Mouse (Mus musculus) thymus, adult 2 months (tissue): ENCODE results near the gene Map1b. TPM values are rescaled to one million over a fixed set of nuclear protein-coding genes. Genes with fewer than 3 reads are reported as not detected.

Experiments
- DNase-seq: peaks from one replicate; pipeline ENCODE4 v3.0.0; 2021
- H3K27ac ChIP-seq: fragments of 200-500 bp; 2 replicates; pipeline ENCODE4 v1.5.1; 2012; ENCODE audit warnings: low read length, control low read depth; ENCODE audit not compliant: control insufficient read depth, insufficient read depth
- H3K27me3 ChIP-seq: fragments of 200-500 bp; 2 replicates; pipeline ENCODE4 v1.6.1; 2012; ENCODE audit warnings: mild to moderate bottlenecking, low read length, moderate library complexity, mixed read lengths; ENCODE audit not compliant: control insufficient read depth, insufficient read depth
- H3K36me3 ChIP-seq: fragments of 200-500 bp; 2 replicates; pipeline ENCODE4 v1.6.1; 2012; ENCODE audit warnings: mild to moderate bottlenecking, low read length, moderate library complexity; ENCODE audit not compliant: control insufficient read depth, insufficient read depth
- H3K4me1 ChIP-seq: fragments of 200-500 bp; replicated peaks from 2 replicates; pipeline ENCODE4 v1.6.1; 2012; ENCODE audit warnings: low read length; ENCODE audit not compliant: control insufficient read depth, insufficient read depth
- H3K4me3 ChIP-seq: fragments of 200-500 bp; 2 replicates; pipeline ENCODE4 v1.5.1; 2012; ENCODE audit warnings: mild to moderate bottlenecking, low read length, control low read depth, moderate library complexity; ENCODE audit not compliant: control insufficient read depth, insufficient read depth
- CTCF ChIP-seq: fragments of 200-500 bp; IDR thresholded peaks from 2 replicates; pipeline ENCODE4 v1.5.1; 2012; ENCODE audit warnings: mild to moderate bottlenecking, control low read depth, low read length, moderate library complexity, borderline replicate concordance; ENCODE audit not compliant: control insufficient read depth, poor library complexity, insufficient read depth; ENCODE audit errors: extremely low read depth
- POLR2A ChIP-seq: fragments of 200-500 bp; IDR thresholded peaks from 2 replicates; pipeline ENCODE4 v1.6.1; 2012; ENCODE audit warnings: mild to moderate bottlenecking, low read length, control low read depth, moderate library complexity; ENCODE audit not compliant: control insufficient read depth, poor library complexity, insufficient read depth; ENCODE audit errors: extremely low read depth
- WGBS: fragments of 180-500 bp; shearing (Covaris S2); methylation state at CpG from one replicate; pipeline ENCODE4 v1.1.7; 2018; 5-methylcytosine and 5-hydroxymethylcytosine counted together
- polyA plus RNA-seq: library from polyadenylated mRNA; depleted of rRNA; stranded (reverse); fragments of >200 nt; gene quantifications from 2 replicates; pipeline ENCODE4 v1.2.3, GENCODE M21; 2012

The Map1b gene
- polyA plus RNA-seq, 1 experiment = 0.92 TPM

GRCm38 (mm10) chr13:99483433-99483832 lies 32.9 kb downstream of the Map1b start:
- Histone ChIP-seq H3K4me1 (0 out of 2 replicates have a peak, but pooled peaks cover 2% of the 10 kb centered on the region), H3K27ac (no peak overlapping the region), H3K27me3 (no peaks in the 10 kb centered on the region), H3K36me3 (no peaks in the 10 kb centered on the region), H3K4me3 (no peak overlapping the region)
- no peak for DNase-seq
- TF ChIP-seq CTCF = no peak
- no peak for TF ChIP-seq POLR2A

DNA sequence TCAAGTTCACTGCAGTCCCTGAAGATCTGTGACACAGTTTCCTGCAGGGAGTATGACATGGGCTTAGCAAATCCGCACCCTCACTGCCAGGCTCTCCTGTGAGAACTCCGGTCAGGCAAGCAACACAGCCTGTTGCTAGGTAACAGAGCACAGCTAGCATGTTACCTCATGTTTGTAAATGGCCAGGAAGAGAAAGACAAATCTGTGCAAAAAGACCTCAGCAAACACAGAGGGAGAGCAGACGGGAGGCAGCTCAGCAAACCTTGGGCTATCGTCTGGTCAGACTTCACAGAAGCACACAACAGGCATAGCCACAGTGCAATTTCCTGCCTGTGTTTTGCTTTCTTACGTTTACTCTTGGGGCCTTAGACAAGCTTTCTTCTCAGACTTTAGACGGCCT lies 40.9 kb downstream of the Map1b start:
- no peak overlapping the region for H3K4me3 ChIP-seq
- peaks cover 6% of the 10 kb centered on the region for H3K4me1 ChIP-seq
- H3K27me3 ChIP-seq = no peaks in the 10 kb centered on the region
- TF ChIP-seq POLR2A = no peak
- TF ChIP-seq CTCF = no peak
- 2% methylated on average over 6 of the region's 6 CpGs for WGBS
- DNase-seq = no peak
- no peaks in the 10 kb centered on the region for H3K36me3 ChIP-seq
- no peak overlapping the region for H3K27ac ChIP-seq

GRCm38 (mm10) chr13:99475033-99475432 lies 41.3 kb downstream of the Map1b start:
- TF ChIP-seq POLR2A = no peak
- TF ChIP-seq CTCF = no peak
- Histone ChIP-seq H3K4me1 (peaks cover 6% of the 10 kb centered on the region), H3K27me3 (no peaks in the 10 kb centered on the region), H3K36me3 (no peaks in the 10 kb centered on the region), H3K4me3 (no peak overlapping the region), H3K27ac (no peak overlapping the region)
- 7% methylated on average over 5 of the region's 5 CpGs for WGBS
- DNase-seq = no peak

- DNase-seq = no peak
- 95% methylated on average over 7 of the region's 7 CpGs for WGBS
- TF ChIP-seq POLR2A = no peak
- no peak for TF ChIP-seq CTCF
- Histone ChIP-seq H3K36me3 (no peaks in the 10 kb centered on the region), H3K4me3 (no peak overlapping the region), H3K27me3 (no peaks in the 10 kb centered on the region), H3K4me1 (peaks cover 6% of the 10 kb centered on the region), H3K27ac (no peak overlapping the region)
These were observed 42.2 kb downstream of the Map1b start for GRCm38 (mm10) chr13:99474108-99474507.

DNA sequence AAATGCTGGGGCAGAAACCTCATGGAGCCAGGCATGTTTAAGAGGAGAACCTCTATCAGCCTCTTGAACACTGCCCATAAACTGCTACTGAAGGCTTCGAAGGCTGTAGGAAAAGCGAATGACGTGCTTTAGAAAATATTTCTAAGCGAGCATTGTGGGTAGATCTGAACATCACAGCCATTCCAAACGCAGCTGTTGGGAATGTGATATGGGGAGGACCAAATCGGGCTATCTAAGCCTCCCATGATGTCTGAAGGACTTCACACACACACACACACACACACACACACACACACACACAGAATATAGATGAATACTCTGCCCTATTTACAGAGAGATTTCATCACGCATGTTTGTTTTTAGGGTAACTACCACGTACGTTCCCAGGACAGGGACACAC lies 44.3 kb downstream of the Map1b start:
- Histone ChIP-seq H3K27ac (no peak overlapping the region), H3K27me3 (no peaks in the 10 kb centered on the region), H3K4me1 (peaks cover 6% of the 10 kb centered on the region), H3K36me3 (no peaks in the 10 kb centered on the region), H3K4me3 (no peak overlapping the region)
- TF ChIP-seq POLR2A (no peak), CTCF (no peak)
- no peak for DNase-seq
- WGBS = 88% methylated on average over 9 of the region's 9 CpGs

GRCm38 (mm10) chr13:99470084-99470483 lies 46.3 kb downstream of the Map1b start:
- Histone ChIP-seq H3K27me3 (no peaks in the 10 kb centered on the region), H3K27ac (no peak overlapping the region), H3K4me3 (no peak overlapping the region), H3K36me3 (no peaks in the 10 kb centered on the region), H3K4me1 (no peaks in the 10 kb centered on the region)
- no peak for DNase-seq
- 99% methylated on average over 7 of the region's 7 CpGs for WGBS
- TF ChIP-seq POLR2A = no peak
- no peak for TF ChIP-seq CTCF

DNA sequence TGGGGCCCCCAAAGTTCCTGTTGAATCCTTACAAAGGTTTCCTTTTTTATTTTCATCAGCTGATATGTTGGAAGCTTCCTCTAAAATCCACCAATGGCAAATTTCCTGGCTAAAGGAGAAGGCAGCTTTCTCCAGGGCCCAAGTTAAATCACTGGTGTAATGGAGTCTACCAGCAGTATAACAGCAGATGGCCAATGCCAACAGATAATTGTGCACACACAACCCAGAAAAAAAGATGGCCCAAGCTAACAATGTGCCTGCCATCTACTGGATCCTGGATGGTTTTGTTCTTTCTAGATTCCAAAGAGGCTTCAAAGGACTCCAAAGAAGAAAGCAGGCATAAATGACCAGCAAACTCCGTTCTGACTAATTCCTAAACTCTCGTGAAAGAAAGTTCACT lies 48.1 kb downstream of the Map1b start:
- DNase-seq = no peak
- Histone ChIP-seq H3K4me3 (no peak overlapping the region), H3K4me1 (no peaks in the 10 kb centered on the region), H3K27ac (no peak overlapping the region), H3K36me3 (no peaks in the 10 kb centered on the region), H3K27me3 (no peaks in the 10 kb centered on the region)
- TF ChIP-seq CTCF = no peak
- no peak for TF ChIP-seq POLR2A
- WGBS = 89% methylated on average over 2 of the region's 2 CpGs
